Mouse (Mus musculus) embryonic stem cell, embryonic (primary cell): ENCODE results near the gene Pfkfb3.

Experiments
- CTCF ChIA-PET, 4 experiments: fragments of 300-600 bp in 2 of 4; fragments of 350-600 bp in 2 of 4; sonication (Branson Sonifier 250); formaldehyde crosslinking; loops; one replicate each; lab custom pipeline; 2022; ENCODE audit warnings: inconsistent platforms in 2 of 4; lab: Charles Lee
- POLR2A ChIA-PET, 4 experiments: fragments of 300-600 bp in 2 of 4; fragments of 350-600 bp in 2 of 4; sonication (Branson Sonifier 250); formaldehyde crosslinking; loops; one replicate each; lab custom pipeline; 2022; ENCODE audit warnings: antibody characterized with exemption in 4 of 4, inconsistent platforms in 1 of 4; lab: Charles Lee

Gene Pfkfb3

DNA sequence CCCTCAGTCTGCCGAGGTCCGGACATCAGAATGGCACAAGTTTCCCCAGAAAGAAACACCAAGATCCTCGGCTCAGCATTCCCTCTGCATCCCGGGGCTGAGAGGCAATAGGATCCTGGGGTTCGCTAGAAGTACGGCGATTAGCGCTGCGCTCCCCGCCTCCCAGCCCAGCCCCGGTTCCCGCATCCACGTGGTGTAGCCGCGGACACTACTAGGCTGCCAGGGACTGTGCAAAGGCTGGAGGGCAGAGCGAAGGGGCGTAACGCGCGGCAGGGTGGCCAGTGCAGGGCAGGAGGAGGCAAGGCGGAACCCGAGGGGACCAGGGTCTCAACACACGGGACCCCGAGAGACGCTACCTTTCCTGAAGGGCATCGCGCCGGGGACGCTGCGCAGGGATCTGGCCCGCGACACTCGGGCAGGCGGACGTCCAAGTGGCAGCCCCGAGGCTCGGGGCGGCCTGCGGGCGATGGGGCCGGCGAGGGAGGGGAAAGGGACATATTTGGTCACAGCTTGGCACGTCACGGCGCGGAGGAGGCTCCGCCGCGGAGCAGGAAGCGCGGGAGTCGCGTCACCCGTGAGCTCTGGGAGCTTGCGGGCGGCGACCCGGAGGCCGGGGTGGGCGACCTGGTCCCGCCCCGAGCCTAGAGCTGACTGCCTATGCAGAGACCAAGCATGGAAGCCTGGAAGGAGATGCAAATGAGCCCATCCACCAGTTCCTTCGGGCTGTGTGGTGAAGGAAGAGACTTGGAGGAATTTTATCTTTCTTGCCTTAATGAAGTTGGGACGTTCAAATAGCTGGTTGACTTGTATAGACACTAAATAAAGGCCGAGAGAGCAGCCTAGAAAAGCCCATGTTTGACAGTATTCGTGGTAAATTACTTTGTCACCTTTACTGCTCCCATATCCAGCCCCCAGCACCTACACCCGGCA lies at the start of gene Pfkfb3:
Pfkfb3 (minus strand) TSS at position 607 of the 930 bp plus-strand sequence.
- CTCF ChIA-PET, result interaction anchor here in 3 of 4 experiments (0.6 to 2.2 kb wide), 5 partner anchors 11 to 898 kb away, joined by 3 to 14 read pairs (median 3); no protein-coding TSS in a partner anchor

DNA sequence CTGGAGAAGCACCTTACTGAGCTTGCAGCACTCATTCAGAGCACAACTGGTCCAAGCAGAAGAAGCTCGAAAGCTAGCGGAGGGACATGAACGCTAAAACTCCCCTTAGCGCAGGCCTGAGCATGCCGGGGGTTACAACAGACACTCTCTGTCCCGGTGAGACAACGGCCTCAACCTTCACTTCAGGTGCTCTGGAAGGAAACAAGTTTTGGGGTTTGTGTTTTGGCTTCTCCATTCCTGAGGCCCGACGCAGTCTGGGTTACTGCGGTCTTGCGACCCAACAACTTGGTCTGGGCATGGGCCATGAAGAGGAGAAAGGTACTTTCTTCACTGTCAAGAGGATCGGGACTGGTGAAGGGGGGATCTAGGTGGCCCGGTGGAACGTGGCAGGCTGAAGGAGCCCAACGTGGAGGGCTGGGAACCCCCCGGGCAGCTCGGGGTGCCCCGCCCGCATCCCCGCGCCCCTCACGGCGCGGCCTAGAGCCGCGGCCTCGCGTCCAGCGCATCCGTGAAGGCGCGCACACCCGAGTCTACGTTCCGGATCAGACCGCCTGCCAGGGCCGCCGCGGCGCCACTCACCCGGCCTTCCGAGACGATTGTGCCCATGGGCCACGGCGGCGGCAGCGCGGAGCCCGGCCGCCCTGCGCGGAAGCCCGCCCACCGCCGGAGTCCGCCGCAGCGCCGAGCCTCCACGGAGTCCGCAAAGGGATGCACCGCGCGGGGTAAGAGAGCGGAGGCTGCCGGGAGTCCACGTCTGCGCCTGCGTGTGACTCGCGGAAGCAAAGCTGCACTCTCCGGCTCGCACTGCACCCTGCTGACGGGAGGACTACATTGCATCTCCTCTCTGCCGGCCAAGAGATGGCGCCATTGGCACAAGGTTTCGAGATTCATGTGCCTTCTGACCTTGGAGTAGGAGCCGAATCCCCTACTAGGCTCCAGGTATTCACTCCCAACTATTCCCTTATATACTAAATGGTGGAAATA lies 48.9 kb upstream of the Pfkfb3 start:
- ChIA-PET POLR2A (interaction anchor here in 3 of 4 experiments (0.6 to 2.7 kb wide), 42 partner anchors 8 to 855 kb away, joined by 3 to 13 read pairs (median 4); partner anchors contain the start of genes Ankrd16 (in 2 of the 3), Fbh1 (in 2 of the 3) and Pfkfb3 (in 1 of the 3)), CTCF (interaction anchor here (0.5 to 3.7 kb wide), 35 partner anchors 11 to 1948 kb away, joined by 3 to 28 read pairs (median 3); no protein-coding TSS in a partner anchor)

More for the DNA sequence above, at the start of gene Pfkfb3:
- POLR2A ChIA-PET, result interaction anchor here in 3 of 4 experiments (0.5 to 3.0 kb wide), 22 partner anchors 8 to 224 kb away, joined by 3 to 21 read pairs (median 5); partner anchors contain the start of genes Ankrd16 (in 1 of the 3) and Fbh1 (in 1 of the 3)

DNA sequence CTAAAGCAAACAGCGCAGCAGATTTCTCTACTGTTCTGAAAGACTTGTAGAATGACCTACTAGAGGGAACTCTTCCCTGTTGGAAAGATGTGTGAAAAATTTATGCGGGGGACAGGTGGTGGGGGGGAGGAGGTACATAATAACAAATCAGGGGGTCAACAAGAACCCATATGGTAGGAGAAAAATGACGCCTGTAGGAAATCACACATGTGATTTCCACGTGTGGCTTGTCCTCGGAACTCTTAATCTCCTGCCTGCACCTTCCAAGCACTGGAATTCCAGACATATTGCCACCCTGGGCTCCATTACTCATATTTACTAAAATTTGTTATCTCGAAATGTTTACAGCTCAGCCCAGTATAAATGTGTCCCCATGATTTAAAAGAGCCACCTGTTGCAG lies 47.9 kb upstream of the Pfkfb3 start:
- POLR2A ChIA-PET, result interaction anchor here in 3 of 4 experiments (0.6 to 2.7 kb wide), 14 partner anchors 9 to 100 kb away, joined by 3 to 13 read pairs (median 5); partner anchors contain the start of gene Pfkfb3 (in 1 of the 3)

DNA sequence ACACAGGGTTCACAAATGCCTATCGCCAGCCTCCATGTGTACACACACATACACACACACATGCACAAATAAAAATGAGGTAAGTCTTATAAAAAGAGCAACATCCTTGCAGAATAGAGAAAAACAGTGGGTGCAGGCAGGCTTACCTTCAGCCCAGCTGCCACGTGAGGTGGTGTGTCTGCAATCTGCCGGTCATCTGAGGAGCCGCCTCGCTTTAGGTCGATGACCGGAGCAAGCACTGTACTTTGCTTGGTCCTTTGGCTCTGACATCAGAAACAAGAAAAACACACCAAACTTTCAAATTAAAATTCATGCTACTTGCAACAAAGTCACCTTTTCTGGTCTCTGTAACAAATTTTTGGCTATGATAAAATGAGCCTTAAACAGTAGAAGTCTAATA lies 44.0 kb upstream of the Pfkfb3 start:
- CTCF ChIA-PET, result no interaction called here
- POLR2A ChIA-PET, result interaction anchor here in 3 of 4 experiments (0.5 to 1.7 kb wide), 3 partner anchors 27 to 112 kb away, joined by 3 to 4 read pairs (median 4); no protein-coding TSS in a partner anchor

More for the DNA sequence above, 47.9 kb upstream of the Pfkfb3 start:
- CTCF ChIA-PET, result interaction anchor here in 2 of 4 experiments (1.6 to 3.7 kb wide), 3 partner anchors 31 to 70 kb away, joined by 3 to 28 read pairs (median 6); no protein-coding TSS in a partner anchor

DNA sequence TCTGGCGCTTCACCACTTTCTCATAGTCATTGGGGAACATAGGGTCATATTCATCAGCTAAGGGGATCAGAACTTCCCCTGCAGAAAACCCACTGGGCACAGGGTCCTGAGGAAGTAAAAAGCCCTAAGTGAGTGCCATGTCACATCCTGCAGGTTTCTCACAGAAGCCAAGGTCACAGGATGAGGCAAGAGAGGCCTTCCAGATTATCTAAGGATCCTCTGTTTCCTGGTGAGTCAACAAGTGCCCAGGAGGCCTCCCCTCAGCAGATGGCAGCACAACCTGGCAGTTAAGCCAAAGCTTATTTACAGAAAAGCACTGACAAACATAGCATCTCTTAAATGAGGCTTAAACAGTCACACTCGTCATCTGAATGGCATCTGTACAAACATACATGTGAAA lies 42.8 kb upstream of the Pfkfb3 start:
- POLR2A ChIA-PET, result interaction anchor here in 1 of 4 experiments (1.0 to 1.7 kb wide), 2 partner anchors 26 to 51 kb away, joined by 3 to 4 read pairs; no protein-coding TSS in a partner anchor

DNA sequence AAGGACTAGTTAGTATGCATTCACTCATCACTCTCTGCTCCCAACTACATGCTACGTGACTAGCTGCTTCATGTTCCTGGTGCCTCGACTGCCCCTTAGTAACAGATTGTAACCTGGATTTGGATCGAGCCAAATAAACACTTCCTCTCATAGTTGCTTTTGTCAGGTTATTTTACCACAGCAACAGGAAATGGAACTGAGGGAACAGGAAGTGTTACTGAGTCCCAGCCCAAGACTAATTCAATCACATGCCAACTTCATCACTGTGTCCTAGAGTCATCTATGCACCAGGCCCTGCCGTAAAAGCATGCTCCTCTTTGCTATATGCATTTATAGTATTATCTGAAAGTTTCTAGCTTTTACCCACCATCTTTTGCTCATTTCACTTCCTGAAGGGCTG lies 34.1 kb upstream of the Pfkfb3 start:
- POLR2A ChIA-PET, result interaction anchor here in 1 of 4 experiments (1.6 kb wide), 1 partner anchor 15 kb away, joined by 4 read pairs; no protein-coding TSS in a partner anchor
- CTCF ChIA-PET, result no interaction called here

More for the DNA sequence above, 42.8 kb upstream of the Pfkfb3 start:
- CTCF ChIA-PET, result no interaction called here

DNA sequence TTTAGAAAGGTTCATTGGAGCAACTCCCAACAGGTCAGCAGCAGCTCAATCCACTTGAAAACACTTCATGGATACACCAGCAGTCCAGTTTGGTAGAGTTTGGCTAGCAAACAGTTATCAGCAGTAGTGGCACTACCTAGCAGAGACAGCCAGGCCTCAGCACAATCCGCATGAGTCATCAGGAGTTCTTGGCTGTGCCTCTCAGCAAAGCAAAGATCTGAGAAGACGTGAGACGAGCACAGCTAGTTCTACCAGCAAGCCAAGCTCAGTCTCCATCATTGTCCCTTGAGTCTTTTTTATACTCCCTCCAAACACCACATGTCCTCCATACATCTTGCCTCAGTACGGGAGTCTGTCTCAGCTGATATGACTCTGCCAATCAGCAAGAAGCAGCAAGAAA lies 25.5 kb upstream of the Pfkfb3 start:
- POLR2A ChIA-PET, result interaction anchor here in 3 of 4 experiments (0.9 to 1.5 kb wide), 5 partner anchors 8 to 23 kb away, joined by 3 to 6 read pairs (median 5); no protein-coding TSS in a partner anchor
- CTCF ChIA-PET, result interaction anchor here in 3 of 4 experiments (1.0 to 1.4 kb wide), 6 partner anchors 9 to 110 kb away, joined by 3 to 4 read pairs (median 3); no protein-coding TSS in a partner anchor

DNA sequence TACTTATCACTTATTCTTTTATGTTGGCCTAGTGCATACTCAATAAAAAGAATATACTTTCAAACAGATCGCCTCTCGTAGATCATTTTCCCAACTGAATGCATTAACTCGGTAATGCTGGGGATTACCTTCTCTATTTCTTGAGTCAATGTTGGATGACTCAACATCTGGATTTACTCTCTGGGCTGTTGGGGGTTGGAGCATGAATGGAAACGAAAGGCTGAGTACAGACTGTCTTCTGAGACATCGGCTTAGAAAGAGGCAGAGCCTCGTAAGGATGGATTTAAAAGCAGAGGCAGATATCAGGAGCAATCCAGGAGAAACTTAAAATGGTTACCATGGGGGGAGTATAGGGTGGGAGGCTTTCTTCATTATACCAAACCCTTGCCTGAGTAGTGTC lies 24.3 kb upstream of the Pfkfb3 start:
- ChIA-PET POLR2A (interaction anchor here in 1 of 4 experiments (0.9 kb wide), 1 partner anchor 10 kb away, joined by 3 read pairs; no protein-coding TSS in a partner anchor), CTCF (interaction anchor here in 3 of 4 experiments (0.9 to 1.4 kb wide), 4 partner anchors 11 to 206 kb away, joined by 3 to 4 read pairs (median 4); no protein-coding TSS in a partner anchor)

DNA sequence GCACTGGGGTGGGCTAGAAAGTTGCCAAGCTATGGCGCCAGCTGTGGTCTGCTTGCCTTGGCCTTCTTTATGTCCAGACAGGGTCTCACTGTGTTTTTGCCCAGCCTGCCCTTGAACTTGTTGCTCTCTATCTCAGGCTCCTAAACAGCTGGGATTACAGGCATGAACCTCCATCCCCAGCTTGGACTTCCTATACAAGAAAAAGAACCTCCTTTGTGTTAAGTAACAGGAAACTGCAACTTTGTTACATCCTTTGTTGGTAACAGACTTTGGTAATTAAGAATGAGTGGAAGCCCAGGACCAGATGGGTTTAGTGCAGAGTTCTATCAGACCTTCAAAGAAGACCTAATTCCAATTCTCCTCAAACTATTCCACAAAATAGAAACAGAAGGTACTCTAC lies 19.8 kb upstream of the Pfkfb3 start:
- CTCF ChIA-PET, result interaction anchor here in 1 of 4 experiments (0.6 kb wide), 1 partner anchor 240 kb away, joined by 3 read pairs; no protein-coding TSS in a partner anchor
- POLR2A ChIA-PET, result interaction anchor here in 1 of 4 experiments (3.8 kb wide), 1 partner anchor 28 kb away, joined by 22 read pairs; no protein-coding TSS in a partner anchor

DNA sequence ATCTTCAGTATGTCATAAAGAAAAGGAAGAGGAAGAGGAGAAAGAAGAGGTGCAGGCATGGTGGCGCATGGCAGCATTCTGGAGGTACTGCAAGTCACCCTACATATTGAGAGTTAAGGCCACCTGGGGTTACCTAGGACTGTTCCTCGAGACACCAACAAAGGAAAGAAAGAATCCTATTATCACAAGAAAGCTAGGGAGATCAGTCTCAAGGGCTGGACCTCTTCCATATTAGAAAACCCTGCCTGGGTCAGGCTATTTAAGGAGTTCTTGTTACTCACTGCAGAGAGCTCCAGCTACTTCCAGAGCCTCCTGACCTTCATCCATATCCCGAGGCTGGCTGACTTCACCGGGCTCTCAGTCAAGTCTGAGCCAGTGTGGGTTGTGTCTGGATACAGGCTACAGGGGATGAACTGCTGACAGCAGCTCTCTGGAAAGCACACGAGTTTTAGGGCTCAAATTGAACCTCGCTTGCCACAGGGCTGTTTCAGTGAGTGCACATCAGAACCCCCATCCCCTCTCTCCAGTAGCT lies 17.2 kb upstream of the Pfkfb3 start:
- ChIA-PET CTCF (interaction anchor here in 3 of 4 experiments (0.6 to 2.1 kb wide), 16 partner anchors 9 to 239 kb away, joined by 3 to 15 read pairs (median 4); partner anchors contain the start of gene Rbm17 (in 1 of the 3)), POLR2A (interaction anchor here in 3 of 4 experiments (0.5 to 3.8 kb wide), 36 partner anchors 8 to 1199 kb away, joined by 3 to 22 read pairs (median 4); partner anchors contain the start of genes Pfkfb3 (in 3 of the 3), Ankrd16 (in 1 of the 3) and Fbh1 (in 1 of the 3))

DNA sequence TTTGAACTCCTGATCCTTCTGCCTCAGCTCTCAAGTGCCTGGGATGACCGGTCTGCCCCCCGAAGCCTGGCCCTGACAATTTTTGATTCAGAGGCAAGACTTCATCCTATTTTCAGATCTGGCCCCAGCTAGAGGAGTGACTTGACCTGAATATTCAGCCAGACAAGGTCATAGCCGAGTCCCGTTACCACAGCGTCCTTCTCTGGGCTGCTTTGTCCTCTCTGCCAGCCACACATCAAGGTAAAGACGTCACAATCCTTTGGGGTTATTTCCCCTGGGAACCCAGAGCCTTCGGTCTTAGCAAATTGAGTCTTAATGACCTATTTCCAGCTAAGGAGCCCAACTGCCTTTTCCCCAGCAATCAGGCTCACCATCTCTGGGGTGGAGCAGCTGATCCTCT lies 14.6 kb upstream of the Pfkfb3 start:
- ChIA-PET CTCF (interaction anchor here in 3 of 4 experiments (0.6 to 2.0 kb wide), 8 partner anchors 11 to 181 kb away, joined by 3 to 10 read pairs (median 4); no protein-coding TSS in a partner anchor), POLR2A (interaction anchor here in 3 of 4 experiments (0.6 to 3.0 kb wide), 4 partner anchors 9 to 44 kb away, joined by 3 to 11 read pairs (median 3); no protein-coding TSS in a partner anchor)

DNA sequence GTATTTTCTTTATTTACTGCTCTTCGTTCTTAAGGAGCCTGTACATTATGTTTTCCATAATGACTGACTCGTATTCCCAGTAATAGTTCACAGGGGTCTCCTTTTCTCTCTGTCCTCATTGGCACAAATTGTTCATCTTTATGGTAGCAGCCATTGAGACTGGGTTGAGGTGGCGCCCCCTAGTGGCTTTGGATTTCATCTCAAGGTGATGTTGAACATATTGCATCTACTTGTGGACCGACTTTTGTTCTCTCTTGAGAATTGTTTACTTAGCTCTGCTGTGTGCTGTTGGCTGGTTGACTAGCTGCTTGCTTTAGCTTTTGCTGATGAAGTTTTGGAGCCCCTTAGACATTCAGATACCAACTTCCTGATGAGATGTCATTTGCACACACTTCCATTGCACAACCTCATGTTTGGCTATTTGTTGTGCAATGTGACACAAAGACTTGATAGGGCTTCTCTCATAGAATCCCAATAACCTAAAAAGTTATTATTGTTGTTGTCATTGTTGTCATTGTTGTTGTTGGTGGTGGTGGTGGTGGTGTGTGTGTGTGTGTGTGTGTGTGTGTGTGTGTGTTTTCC lies 14.0 kb upstream of the Pfkfb3 start:
- ChIA-PET CTCF (interaction anchor here (0.6 to 2.0 kb wide), 14 partner anchors 10 to 181 kb away, joined by 3 to 10 read pairs (median 4); no protein-coding TSS in a partner anchor), POLR2A (interaction anchor here in 3 of 4 experiments (0.6 to 3.0 kb wide), 6 partner anchors 10 to 35 kb away, joined by 3 to 11 read pairs (median 3); partner anchors contain the start of gene Pfkfb3 (in 1 of the 3))

DNA sequence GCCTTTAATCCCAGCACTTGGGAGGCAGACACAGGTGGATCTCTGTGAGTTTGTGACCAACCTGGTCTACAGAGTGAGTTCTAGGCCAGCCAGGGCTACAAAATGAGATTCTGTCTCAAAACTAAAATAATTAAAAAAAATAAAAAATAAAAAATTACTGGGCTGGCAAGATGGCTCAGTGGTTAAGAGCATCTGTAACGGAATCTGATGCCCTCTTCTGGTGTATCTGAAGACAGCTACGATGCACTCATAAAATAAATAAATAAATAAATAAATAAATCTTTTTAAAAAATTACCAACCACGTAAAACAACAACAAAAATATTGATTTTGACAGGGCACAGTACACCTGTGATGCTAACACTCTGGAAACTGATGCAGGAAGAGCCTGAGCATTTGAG lies 13.0 kb upstream of the Pfkfb3 start:
- POLR2A ChIA-PET, result interaction anchor here in 2 of 4 experiments (0.6 to 3.0 kb wide), 8 partner anchors 13 to 232 kb away, joined by 3 to 11 read pairs (median 3); partner anchors contain the start of gene Pfkfb3 (in 2 of the 2)
- CTCF ChIA-PET, result interaction anchor here (0.5 to 2.0 kb wide), 14 partner anchors 10 to 1266 kb away, joined by 3 to 10 read pairs (median 4); no protein-coding TSS in a partner anchor

DNA sequence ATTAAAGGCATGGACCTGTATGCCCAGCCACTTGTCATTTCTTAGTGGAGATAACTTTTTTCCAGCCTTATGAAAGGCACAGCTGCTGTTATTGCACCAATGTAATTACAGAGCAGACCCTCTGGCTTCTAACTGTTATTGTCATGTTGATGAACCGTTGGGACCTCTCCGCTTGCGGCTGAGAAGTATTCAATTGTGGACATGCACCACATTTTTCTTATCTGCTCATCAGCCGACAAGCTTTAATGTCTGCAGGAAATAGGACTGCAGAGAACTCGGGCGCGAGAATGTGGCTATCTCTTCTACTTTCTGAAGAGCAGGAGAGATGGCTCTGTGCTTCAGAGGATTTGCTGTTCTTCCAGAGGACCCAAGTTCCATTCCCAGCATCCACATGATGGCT lies 12.4 kb upstream of the Pfkfb3 start:
- POLR2A ChIA-PET, result interaction anchor here in 3 of 4 experiments (0.6 to 5.4 kb wide), 7 partner anchors 13 to 64 kb away, joined by 3 to 33 read pairs (median 7); partner anchors contain the start of gene Pfkfb3 (in 1 of the 3)

DNA sequence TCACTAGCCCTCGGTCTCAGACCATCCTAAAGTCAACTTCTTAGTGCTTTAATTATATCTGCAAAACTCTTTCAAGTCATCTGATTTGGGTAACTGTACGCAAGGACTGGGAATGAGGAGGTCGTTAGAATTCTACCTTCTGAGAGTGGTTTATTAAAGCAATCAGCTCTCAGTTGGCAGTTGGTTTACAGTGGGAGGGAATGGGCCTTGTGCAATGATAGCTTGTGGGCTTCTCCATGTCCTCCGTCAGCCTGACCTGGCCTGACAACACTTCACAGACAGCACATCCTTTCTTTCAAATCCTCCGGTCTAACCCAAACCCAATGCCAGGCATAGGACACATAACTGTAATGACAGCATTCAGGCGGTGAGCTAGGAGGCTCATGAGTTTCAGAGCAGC lies 10.9 kb upstream of the Pfkfb3 start:
- POLR2A ChIA-PET, result interaction anchor here in 3 of 4 experiments (1.1 to 5.4 kb wide), 6 partner anchors 11 to 62 kb away, joined by 4 to 33 read pairs (median 10); partner anchors contain the start of gene Pfkfb3 (in 1 of the 3)
- CTCF ChIA-PET, result interaction anchor here in 2 of 4 experiments (0.8 to 1.2 kb wide), 2 partner anchors 12 to 22 kb away, joined by 3 read pairs; no protein-coding TSS in a partner anchor

More for the DNA sequence above, 12.4 kb upstream of the Pfkfb3 start:
- CTCF ChIA-PET, result interaction anchor here in 3 of 4 experiments (0.5 to 2.0 kb wide), 8 partner anchors 10 to 78 kb away, joined by 3 to 10 read pairs (median 3); no protein-coding TSS in a partner anchor
